Mouse (Mus musculus) frontal cortex, adult 2 months (tissue): ENCODE results near the gene Sft2d1. TPM values are rescaled to one million over a fixed set of nuclear protein-coding genes. Genes with fewer than 3 reads are reported as not detected.
A peak's percentile ranks its signal among the peaks of the same experiment; 100 is the strongest.

ENCODE experiments used
- DNase-seq, 2 experiments: peaks; one replicate each; pipeline ENCODE4 v3.0.0; 2022; ENCODE audit warnings: low spot score in 1 of 2; ENCODE audit errors: extremely low spot score in 1 of 2
- polyA plus RNA-seq: library from polyadenylated mRNA; depleted of rRNA; stranded (reverse); fragments of >200 nt; gene quantifications from 2 replicates; pipeline ENCODE4 v1.2.3, GENCODE M21; 2012; rRNA removed

Sft2d1 gene
- 117 and 134 TPM in 2 replicates for polyA plus RNA-seq

DNA sequence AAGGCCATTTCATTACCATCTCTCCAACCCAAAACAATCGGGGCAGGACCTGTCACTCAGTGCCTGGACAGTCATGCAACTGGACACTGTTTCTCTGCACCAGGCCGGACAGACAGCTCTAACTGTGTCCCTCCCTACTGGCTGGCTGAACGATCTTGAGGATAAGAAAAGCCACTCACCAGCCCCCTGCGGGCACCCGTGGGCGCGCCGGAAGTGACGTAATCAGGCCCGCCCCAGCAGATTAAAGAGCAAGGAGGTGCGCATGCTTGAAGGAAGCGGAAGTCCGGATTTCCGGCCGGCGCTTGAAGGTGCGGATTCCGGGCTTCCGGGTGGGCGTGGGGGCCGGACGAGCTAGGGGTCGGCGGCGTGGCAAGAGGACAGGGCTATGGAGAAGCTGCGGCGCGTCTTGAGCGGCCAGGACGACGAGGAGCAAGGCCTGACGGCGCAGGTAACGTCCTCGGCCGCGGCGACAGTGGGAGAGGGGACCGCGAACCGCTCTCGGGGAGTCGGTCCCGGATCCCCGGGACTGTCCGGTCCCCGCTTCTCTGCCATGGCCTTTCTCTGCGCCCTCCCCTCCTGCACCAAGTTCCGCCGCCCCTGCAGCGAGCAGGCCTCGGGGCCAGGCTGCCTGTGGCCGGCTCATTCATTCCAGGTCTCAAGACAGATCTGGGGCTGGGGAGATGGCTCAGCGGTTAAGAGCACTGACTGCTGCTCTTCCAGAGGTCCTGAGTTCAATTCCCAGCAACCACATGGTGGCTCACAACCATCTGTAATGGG is at the start of gene Sft2d1:
Sft2d1 (plus strand) TSS at position 265 of the 777 bp plus-strand sequence.
- DNase-seq: peak; percentile 95 to 99

DNA sequence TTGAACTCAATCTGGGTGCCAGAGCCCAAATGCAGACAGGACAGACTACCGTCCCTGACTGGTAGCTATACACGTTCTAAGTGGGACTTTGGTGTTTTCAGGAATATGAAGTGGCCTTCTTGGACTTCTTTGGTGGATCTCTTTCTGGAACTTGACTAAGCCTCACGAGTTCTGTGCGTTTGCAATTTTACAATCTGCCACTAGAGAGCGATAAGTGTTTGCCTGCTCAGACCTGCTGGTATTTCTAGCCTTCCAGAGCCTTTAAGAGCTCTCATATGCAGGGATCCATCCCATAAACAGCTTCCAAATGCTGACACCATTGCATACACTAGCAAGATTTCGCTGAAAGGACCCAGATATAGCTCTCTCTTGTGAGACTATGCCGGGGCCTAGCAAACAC is 46.3 kb upstream of the Sft2d1 start:
- peak; percentile 51 to 89 for DNase-seq

DNA sequence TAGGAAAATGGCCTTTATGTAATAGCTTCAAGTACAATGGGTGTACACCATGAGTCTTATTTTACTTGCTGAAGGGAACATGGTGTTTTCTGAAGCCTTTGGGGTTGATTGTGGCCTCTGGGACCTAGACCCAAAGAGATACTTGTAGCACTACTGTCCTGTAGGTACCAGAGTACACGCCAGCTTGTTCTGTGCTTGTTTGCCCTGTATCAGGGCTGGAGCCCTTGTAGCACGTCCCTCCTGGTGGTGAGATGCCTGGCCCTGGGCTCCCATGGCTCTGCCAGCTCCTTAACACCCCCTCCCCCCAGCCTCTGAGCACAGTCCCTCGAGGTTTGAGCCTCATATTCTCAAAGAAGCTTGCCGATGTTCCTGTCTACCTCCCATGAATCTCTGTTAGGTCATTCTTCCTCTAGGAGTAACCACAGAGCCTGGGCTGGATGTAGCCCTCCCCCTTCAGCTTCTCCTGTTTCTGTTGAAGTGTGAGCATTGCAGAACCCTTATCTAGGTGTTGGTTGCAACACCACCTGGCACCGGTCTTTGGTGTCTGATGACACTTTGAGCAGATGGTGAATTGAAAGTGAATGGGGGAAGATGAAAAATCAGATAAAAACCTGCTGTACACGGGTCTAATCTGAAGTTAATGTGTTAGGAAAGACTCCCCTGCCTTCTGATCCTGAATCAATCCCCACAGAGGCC is 38.7 kb upstream of the Sft2d1 start:
- DNase-seq: no peak

GRCm38 (mm10) chr17:8272951-8273350 is 38.0 kb upstream of the Sft2d1 start:
- DNase-seq: no peak

DNA sequence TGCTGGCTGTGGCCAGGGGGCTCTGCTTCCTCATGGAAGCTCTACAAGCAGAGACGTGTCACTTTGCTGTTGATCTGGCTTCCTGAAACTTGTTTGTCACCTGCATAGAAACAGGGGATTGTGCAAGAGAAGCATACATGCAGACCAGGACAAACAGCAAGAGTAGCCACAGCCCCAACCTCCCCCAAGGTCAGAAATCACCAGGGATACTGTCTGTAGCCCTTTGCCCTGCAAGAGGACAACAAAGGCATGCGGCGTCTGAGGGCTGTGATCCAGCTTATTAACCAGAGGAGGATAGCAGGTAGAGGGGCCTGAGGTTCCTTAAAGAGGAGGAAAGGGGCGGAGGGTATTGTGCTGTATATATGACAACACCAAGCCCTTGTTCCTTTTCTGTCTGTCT is 34.8 kb upstream of the Sft2d1 start:
- DNase-seq: no peak

DNA sequence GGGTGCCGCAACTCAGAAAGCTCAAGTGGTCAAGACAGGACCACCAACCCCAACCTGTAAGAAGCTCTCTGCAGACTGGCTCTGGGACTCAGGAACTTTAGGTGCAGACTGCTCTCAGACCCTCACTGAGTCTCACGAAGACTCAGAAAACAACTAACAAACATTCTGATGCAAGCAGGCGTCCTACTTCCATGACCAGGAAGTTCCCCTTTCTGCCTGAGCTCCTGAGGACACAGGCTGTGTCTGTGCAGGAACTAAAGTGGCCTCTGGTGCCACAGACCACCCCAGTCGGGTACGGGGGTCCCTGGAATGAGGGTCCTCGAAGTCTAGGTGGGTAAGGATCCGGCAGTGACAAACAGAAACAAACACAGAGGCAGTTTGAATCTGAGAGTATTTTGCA is 34.2 kb upstream of the Sft2d1 start:
- DNase-seq: no peak

DNA sequence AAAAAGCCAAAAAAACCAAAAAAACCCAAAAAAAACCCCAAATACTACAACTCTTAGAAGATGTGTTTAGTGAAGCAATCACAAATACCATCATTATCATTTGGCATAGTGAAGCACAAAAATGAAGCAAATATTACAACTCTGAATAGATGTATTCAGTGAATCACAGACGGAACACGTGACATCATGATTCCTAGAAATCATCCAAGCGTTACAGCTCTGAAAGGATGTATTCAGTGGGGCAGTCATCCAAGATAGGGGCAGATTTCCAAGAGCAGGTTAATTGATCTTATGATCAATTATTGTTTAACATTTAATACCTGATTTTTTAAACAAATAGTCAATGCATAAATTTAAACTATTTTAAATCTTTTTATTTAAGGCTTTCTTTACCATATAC is 33.6 kb upstream of the Sft2d1 start:
- DNase-seq: no peak

DNA sequence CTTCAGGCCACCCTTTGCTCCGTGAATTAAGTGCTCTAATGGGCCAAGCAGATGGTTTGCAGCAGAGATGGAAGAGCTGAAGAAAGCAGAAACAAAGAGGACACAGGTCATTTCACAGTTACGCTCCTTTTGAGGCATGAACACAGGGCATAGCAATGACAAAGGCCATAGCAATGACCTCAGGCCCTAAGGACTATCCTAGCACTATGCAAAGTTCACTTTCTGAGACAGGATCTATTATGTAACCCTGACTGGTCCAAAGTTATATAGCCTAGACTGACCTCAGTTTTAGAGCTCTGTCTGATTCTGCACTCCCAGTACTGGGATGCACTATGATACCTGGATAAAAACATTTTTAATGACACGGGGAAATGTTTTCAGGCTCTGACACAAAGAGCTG is 32.5 kb upstream of the Sft2d1 start:
- DNase-seq: no peak

GRCm38 (mm10) chr17:8282821-8283525 is 27.9 kb upstream of the Sft2d1 start, which contains the start of gene Mpc1:
TSS of gene Mpc1 (plus strand) at chr17:8282904.
- DNase-seq: peak; percentile 94

- DNase-seq: peak; percentile 91 to 95
Observed at GRCm38 (mm10) chr17:8283526-8284253, 27.2 kb upstream of the Sft2d1 start.

- DNase-seq: peak in 1 of 2 experiments; percentile 30
Observed at GRCm38 (mm10) chr17:8284254-8284661, 26.6 kb upstream of the Sft2d1 start.

GRCm38 (mm10) chr17:8285056-8285455 is 25.8 kb upstream of the Sft2d1 start:
- no peak for DNase-seq

GRCm38 (mm10) chr17:8286987-8287386 is 23.9 kb upstream of the Sft2d1 start:
- no peak for DNase-seq

DNA sequence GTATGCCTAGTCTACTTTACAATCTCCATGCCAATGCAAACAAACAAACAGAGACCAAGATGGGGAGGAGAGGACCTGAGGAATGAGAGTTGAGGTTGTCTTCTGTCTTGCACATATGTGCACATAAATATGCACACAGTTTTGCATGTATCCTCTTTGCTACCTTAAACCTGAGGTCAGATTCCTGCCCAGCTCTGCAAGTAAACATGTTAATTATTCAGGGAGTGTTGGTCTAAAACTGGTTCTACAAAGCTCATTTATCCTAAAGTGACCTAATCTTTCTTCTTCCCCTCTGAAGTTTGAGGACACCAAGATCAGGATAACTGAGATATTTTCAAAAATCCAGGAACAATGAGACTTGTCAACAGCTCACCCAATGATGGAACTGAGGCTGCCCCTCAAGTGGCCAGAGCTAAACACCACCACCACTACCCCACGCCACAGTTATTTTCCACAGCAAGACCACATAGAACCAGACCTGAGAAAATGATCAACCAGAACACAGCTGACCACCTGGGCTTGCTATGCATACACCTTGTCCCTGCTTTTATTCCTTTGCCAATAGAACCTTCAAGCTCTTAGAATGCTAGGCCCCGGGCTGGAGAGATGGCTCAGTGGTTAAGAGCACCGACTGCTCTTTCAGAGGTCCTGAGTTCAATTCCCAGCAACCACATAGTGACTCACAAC is 20.8 kb upstream of the Sft2d1 start:
- no peak for DNase-seq

GRCm38 (mm10) chr17:8290736-8291135 is 20.2 kb upstream of the Sft2d1 start:
- no peak for DNase-seq

DNA sequence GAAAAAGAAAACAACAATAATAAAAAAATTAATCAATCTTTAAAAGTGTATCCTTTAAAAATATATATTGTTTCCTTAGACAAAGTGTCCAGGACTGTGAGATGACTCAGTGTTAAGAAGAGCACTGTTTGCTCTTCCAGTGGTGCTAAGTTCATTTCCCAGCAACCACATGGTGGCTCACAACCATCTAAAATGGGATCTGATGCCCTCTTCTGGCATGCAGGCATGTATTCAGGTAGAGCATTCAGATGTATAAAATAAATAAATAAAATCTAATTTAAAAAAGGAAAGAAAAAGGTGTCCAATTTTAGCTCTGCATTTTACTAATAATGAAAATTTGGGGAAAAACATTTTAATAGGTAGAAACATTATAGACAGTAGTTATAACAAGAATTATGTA is 15.1 kb upstream of the Sft2d1 start:
- DNase-seq: no peak

GRCm38 (mm10) chr17:8296313-8296844 is 14.5 kb upstream of the Sft2d1 start:
- DNase-seq: no peak

DNA sequence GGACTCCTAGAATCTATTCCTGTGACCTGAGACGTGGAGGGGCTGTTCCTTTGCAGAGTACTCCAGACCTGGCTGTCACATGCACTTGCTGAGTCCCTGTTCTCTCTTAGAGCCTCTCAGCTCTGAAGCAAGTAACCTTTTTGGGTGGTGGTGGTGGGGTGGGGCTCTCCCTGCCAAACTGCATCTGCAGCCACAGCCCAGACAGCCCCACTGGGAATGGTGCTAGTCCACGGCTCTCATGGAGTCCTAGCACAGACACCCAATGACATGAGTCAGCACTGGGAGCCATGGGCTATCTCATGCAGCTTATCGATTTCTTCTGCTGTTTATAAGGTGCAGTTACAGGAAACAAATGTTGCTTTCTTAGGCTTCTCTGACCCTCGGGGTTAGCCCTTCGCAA is 13.2 kb upstream of the Sft2d1 start:
- no peak for DNase-seq

- DNase-seq: no peak
Observed at GRCm38 (mm10) chr17:8298281-8298680, 12.6 kb upstream of the Sft2d1 start.

DNA sequence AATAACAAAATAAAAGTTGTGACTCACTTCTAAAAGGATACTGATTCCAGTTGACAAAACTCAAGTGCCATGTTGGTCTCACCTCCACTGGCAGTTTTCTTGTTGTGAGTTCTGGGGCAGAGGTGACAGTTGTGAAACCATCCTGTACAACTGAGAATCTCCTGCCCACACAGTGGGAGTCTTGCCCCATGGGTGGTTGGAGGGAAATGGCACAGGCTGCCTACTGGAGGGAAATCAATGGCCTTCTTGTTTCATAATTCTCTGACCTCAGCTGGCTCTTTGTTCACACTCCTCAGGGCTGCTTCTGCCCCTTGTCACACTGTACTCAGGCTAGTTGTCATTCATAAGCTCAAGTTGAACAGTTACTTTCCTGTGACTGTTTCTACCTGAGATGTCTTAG is 11.4 kb upstream of the Sft2d1 start:
- DNase-seq: no peak
